Mouse (Mus musculus): ENCODE data around the gene Lnpk. TPM values are rescaled to one million over a fixed set of nuclear protein-coding genes. Genes with fewer than 3 reads are reported as not detected.

Gene Lnpk
- polyA plus RNA-seq (2012; rRNA removed) (4.8 and 7.1 TPM in 2 replicates), polyA plus RNA-seq (2014; fragmentation: Nextera tagmentation; extraction: Ambion mirVana) (15.4 and 15.5 TPM in 2 replicates)

DNA sequence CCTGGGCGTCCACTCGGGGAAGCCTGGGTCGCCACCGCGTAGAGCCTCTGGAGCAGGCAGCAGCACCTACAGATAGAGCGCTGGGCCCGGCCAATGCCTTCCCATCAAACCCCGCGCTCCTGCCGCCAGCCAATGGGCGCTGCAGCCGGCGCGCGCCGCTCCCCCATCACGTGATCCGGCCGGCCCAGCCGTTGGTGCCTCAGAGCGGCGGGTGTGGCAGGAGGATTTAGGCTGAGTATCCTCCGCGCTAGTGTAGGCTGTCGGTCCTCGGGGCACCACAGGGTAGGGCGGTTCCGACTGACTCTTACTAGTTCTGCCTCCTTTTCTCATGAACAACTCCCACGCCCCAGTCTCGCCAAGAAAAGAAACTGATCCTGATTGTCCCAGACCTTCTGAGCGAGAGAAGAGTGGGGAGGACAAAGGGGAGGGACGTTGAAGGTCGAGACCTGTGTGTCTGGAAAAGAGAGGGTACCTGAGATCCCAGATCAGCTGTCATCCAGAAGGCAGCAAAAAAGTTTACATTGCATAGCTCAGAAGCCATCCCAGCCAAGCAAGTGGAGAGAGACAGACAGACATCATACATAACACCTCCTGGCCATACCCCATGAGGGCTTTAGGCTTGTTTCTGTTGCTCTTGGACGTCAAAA is at the start of gene Lnpk:
Gene Lnpk (minus strand): TSS at position 593 of the 647 bp plus-strand sequence.
- DNase-seq (ENCODE audit: low read depth in 3 of 3, low spot score in 3 of 3) (peak; percentile 82 to 86 (median 83)), ATAC-seq (ENCODE audit: insufficient read depth) (peak; percentile 98)
- no peaks in the 10 kb centered on the region for H3K27me3 ChIP-seq (ENCODE audit: control insufficient read depth, insufficient read depth, low read length)
- peak within 1 kb of the TSS; percentile 86 for H3K27ac ChIP-seq
- H3K4me2 ChIP-seq (ENCODE audit: low read depth) = peak within 1 kb of the TSS; percentile 97
- H3K4me1 ChIP-seq (replicated peaks; ENCODE audit: control insufficient read depth in 2 of 2, insufficient read depth in 2 of 2, low read length in 1 of 2) = peaks cover 6 to 8% of the 10 kb centered on the region in 2 experiments
- WGBS (ENCODE audit: insufficient replicate concordance) = under 1% methylated on average over 34 of the region's 34 CpGs
- H3K4me3 ChIP-seq (ENCODE audit: insufficient read depth in 1 of 2, low read depth in 2 of 2, low read length in 2 of 2) = peak within 1 kb of the TSS; percentile 83 to 97
- peak within 1 kb of the TSS; percentile 90 for H3K9ac ChIP-seq (replicated peaks)
- H3K36me3 ChIP-seq (replicated peaks; ENCODE audit: control insufficient read depth, insufficient read depth, low read depth) = no peaks in the 10 kb centered on the region
- TF ChIP-seq CTCF (IDR thresholded peaks at IDR 0.05; ENCODE audit: low read depth) = no peak
- 0 out of 2 replicates have a peak, but pooled peaks have one; percentile 4 for TF ChIP-seq EP300 (IDR thresholded peaks at IDR 0.05; ENCODE audit: low read depth)
- H3K9me3 ChIP-seq (ENCODE audit: control insufficient read depth, low read length) = no peaks in the 10 kb centered on the region

DNA sequence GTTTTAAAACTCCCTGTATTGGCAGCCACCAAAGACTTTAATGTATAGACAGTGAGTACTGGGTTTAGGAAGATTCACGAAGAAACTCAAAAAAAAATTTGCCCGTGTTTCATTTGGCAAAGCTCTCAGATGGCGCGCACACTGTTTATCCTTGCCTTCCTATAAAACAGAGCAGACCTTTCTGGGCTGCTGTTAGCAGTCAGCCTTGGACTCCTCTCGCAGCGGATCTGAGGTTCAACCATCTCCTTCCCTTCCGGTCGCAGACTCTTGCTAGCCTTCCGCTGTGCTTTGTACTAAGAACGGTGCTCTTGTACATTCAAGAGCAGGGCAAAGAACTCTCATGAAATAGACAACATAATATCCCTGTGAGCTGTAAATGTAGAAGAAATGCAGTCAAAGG is 41.1 kb upstream of the Lnpk start:
- ATAC-seq (ENCODE audit: insufficient read depth) (no peak), DNase-seq (ENCODE audit: low read depth in 3 of 3, low spot score in 3 of 3) (no peak)
- Histone ChIP-seq H3K4me3 (ENCODE audit: insufficient read depth in 1 of 2, low read depth in 2 of 2, low read length in 2 of 2) (no peak overlapping the region), H3K27me3 (ENCODE audit: control insufficient read depth, insufficient read depth, low read length) (no peaks in the 10 kb centered on the region), H3K36me3 (replicated peaks; ENCODE audit: control insufficient read depth, insufficient read depth, low read depth) (no peaks in the 10 kb centered on the region), H3K9me3 (ENCODE audit: control insufficient read depth, low read length) (no peaks in the 10 kb centered on the region), H3K9ac (replicated peaks) (no peak overlapping the region), H3K27ac (no peak overlapping the region), H3K4me1 (replicated peaks; ENCODE audit: control insufficient read depth in 2 of 2, insufficient read depth in 2 of 2, low read length in 1 of 2) (no peaks in the 10 kb centered on the region), H3K4me2 (ENCODE audit: low read depth) (no peak overlapping the region)
- no peak for TF ChIP-seq CTCF (IDR thresholded peaks at IDR 0.05; ENCODE audit: low read depth)
- TF ChIP-seq EP300 (IDR thresholded peaks at IDR 0.05; ENCODE audit: low read depth) = no peak
- 80% methylated on average over 10 of the region's 10 CpGs for WGBS (ENCODE audit: insufficient replicate concordance)

DNA sequence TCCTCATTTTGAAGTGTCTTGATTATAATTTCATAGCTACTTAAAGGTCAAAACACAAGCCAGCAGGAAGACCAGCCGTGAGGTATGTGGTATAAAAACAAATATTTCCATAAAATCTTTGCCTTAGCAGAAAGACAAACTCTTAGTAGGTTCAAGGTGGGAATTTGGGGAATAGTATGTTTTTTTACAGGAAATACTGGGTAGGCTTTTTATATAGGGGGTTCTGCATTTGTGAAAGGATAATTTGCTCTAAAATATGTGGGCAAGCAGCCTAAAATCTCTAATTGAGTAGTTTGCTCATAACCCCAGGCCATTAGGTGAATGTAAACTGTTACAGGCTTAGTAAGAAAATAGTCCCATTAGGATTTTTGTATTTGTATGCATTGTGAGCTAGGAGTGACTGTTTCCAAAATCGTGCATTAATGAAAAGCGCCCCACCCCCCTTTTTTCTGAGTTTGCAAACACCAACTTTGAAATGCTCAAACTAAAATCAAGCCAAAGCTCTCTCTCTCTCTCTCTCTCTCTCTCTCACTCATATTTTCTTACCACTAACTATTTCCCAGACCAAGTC is 40.5 kb upstream of the Lnpk start:
- Histone ChIP-seq H3K27ac (no peak overlapping the region), H3K27me3 (ENCODE audit: control insufficient read depth, insufficient read depth, low read length) (no peaks in the 10 kb centered on the region), H3K4me2 (ENCODE audit: low read depth) (no peak overlapping the region), H3K4me1 (replicated peaks; ENCODE audit: control insufficient read depth in 2 of 2, insufficient read depth in 2 of 2, low read length in 1 of 2) (no peaks in the 10 kb centered on the region), H3K9me3 (ENCODE audit: control insufficient read depth, low read length) (no peaks in the 10 kb centered on the region), H3K9ac (replicated peaks) (no peak overlapping the region), H3K4me3 (ENCODE audit: insufficient read depth in 1 of 2, low read depth in 2 of 2, low read length in 2 of 2) (no peak overlapping the region), H3K36me3 (replicated peaks; ENCODE audit: control insufficient read depth, insufficient read depth, low read depth) (no peaks in the 10 kb centered on the region)
- TF ChIP-seq EP300 (IDR thresholded peaks at IDR 0.05; ENCODE audit: low read depth) (no peak), CTCF (IDR thresholded peaks at IDR 0.05; ENCODE audit: low read depth) (no peak)
- DNase-seq (ENCODE audit: low read depth in 3 of 3, low spot score in 3 of 3) (no peak), ATAC-seq (ENCODE audit: insufficient read depth) (no peak)
- WGBS (ENCODE audit: insufficient replicate concordance) = 45% methylated on average over 3 of the region's 3 CpGs

DNA sequence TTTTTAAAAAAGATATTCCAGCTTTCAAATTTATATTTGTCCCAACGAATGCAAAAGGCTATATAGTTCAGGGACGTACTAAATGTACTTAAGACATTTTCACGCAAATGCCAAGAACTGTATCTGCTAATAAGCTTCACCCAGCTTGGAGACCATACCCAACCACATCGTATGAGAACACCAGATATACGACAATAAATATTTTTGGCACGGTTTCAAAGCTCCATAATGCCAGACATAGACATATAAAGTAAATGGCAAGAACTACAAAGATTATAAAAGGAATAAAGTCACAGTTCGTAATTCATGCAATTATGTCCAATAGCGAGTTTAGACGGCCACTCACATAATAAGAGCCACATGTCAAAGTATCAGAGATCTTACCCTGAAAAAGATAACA is 38.5 kb upstream of the Lnpk start:
- H3K27me3 ChIP-seq (ENCODE audit: control insufficient read depth, insufficient read depth, low read length) = no peaks in the 10 kb centered on the region
- TF ChIP-seq CTCF (IDR thresholded peaks at IDR 0.05; ENCODE audit: low read depth) (no peak), EP300 (IDR thresholded peaks at IDR 0.05; ENCODE audit: low read depth) (no peak)
- no peak overlapping the region for H3K4me3 ChIP-seq (ENCODE audit: insufficient read depth in 1 of 2, low read depth in 2 of 2, low read length in 2 of 2)
- H3K27ac ChIP-seq = no peak overlapping the region
- WGBS (ENCODE audit: insufficient replicate concordance) = 68% methylated on average over 9 of the region's 9 CpGs
- no peaks in the 10 kb centered on the region for H3K4me1 ChIP-seq (replicated peaks; ENCODE audit: control insufficient read depth in 2 of 2, insufficient read depth in 2 of 2, low read length in 1 of 2)
- DNase-seq (ENCODE audit: low read depth in 3 of 3, low spot score in 3 of 3) = no peak
- ATAC-seq (ENCODE audit: insufficient read depth) = no peak
- H3K9me3 ChIP-seq (ENCODE audit: control insufficient read depth, low read length) = no peaks in the 10 kb centered on the region
- no peak overlapping the region for H3K4me2 ChIP-seq (ENCODE audit: low read depth)
- no peak overlapping the region for H3K9ac ChIP-seq (replicated peaks)
- no peaks in the 10 kb centered on the region for H3K36me3 ChIP-seq (replicated peaks; ENCODE audit: control insufficient read depth, insufficient read depth, low read depth)

DNA sequence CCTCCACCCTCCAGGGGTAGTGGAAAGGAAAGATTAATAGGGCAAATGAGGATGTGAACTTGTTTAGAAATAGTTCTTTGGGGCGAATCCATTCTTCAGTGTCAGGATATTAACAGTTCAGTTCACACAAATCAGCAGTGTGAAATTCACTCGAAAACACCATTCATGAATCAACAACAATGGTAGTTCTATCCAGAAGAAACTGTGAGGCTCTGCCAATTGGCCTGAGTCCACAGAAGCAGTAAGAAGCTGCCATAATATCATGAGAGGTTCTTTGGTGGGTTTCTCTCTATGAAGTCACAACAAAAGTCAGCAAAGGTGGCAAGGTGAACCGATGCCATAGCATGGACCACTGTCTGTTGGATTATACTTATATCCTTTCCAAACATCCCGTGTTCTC is 32.2 kb upstream of the Lnpk start:
- DNase-seq (ENCODE audit: low read depth in 3 of 3, low spot score in 3 of 3) (no peak), ATAC-seq (ENCODE audit: insufficient read depth) (no peak)
- H3K4me3 ChIP-seq (ENCODE audit: insufficient read depth in 1 of 2, low read depth in 2 of 2, low read length in 2 of 2) = no peak overlapping the region
- no peak overlapping the region for H3K27ac ChIP-seq
- no peak overlapping the region for H3K4me2 ChIP-seq (ENCODE audit: low read depth)
- no peak overlapping the region for H3K9ac ChIP-seq (replicated peaks)
- no peak for TF ChIP-seq CTCF (IDR thresholded peaks at IDR 0.05; ENCODE audit: low read depth)
- no peak for TF ChIP-seq EP300 (IDR thresholded peaks at IDR 0.05; ENCODE audit: low read depth)
- H3K27me3 ChIP-seq (ENCODE audit: control insufficient read depth, insufficient read depth, low read length) = no peaks in the 10 kb centered on the region
- H3K4me1 ChIP-seq (replicated peaks; ENCODE audit: control insufficient read depth in 2 of 2, insufficient read depth in 2 of 2, low read length in 1 of 2) = no peaks in the 10 kb centered on the region
- H3K36me3 ChIP-seq (replicated peaks; ENCODE audit: control insufficient read depth, insufficient read depth, low read depth) = no peaks in the 10 kb centered on the region
- WGBS (ENCODE audit: insufficient replicate concordance) = 59% methylated on average over 4 of the region's 4 CpGs
- H3K9me3 ChIP-seq (ENCODE audit: control insufficient read depth, low read length) = no peaks in the 10 kb centered on the region

All from liver, embryonic 14.5 days (tissue).